Mouse (Mus musculus) liver, adult 2 months (tissue): ENCODE results near the gene Sipa1l2.

ENCODE experiments used
- CTCF ChIP-seq: fragments of 200-500 bp; IDR thresholded peaks from 2 replicates; pipeline ENCODE4 v1.5.1; 2011; ENCODE audit warnings: low read depth, low read length, control low read depth
- POLR2A ChIP-seq: fragments of 200-500 bp; IDR thresholded peaks from 2 replicates; pipeline ENCODE4 v1.6.1; 2011; ENCODE audit warnings: low read length, control low read depth; ENCODE audit not compliant: insufficient read depth; ENCODE audit errors: extremely low read depth

DNA sequence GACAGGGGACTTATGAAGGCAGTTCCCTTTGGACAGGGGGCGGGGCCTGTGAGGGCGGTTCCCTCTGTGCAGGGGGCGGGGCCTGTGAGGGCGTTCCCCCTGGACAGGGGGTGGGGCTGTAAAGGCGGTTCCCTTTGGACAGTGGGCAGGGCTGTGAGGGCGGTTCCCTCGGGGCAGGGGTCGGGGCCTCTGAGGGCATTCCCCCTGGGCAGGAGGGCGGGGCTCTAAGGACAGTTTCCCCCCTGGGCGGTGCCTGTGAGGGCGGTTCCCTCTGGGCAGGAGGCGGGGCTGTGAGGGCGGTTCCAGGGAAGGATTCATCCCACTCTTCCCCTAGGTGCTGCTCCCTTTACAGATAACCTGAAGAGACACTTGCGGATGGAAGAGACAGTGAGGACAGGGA lies 171.6 kb downstream of the Sipa1l2 start:
- TF ChIP-seq POLR2A (no peak), CTCF (no peak)
